Mouse (Mus musculus) mouse trophoblast stem cell (cell line): Measurements from ENCODE around the gene Tns2.

Experiments
- in situ Hi-C, 2 experiments: fragments of 300-500 bp; cut with MseI, MboI; formaldehyde crosslinking; loops; 2 replicates in 1 of 2; 3 replicates in 1 of 2; pipeline ENCODE4 v1.15.1; 2025

Gene Tns2

GRCm38 (mm10) chr15:102091688-102092087 lies 8.5 kb upstream of the Tns2 start:
- in situ Hi-C loops = no loop called here

GRCm38 (mm10) chr15:102092222-102092621 lies 8.0 kb upstream of the Tns2 start:
- in situ Hi-C loops = no loop called here

DNA sequence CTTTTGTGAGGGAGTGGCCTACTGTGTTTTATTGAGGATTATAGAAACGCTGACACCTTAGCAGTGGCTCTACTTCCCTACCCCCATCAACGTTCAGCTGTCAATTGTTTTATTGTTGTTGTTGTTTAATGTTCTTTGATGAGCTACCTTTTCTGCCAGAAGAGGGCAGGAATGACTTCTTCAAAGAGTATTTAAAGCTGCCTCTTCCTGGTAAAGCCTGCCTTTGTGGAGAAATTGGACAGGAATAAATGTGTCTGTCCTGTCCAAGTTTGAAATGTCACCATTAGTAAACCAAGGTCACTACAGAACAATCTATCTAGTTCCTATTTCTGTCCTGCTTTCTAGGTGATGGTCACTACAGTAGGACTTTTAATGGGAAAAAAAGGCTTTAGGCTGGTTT lies 6.1 kb upstream of the Tns2 start:
- in situ Hi-C loops = no loop called here

GRCm38 (mm10) chr15:102094988-102095387 lies 5.2 kb upstream of the Tns2 start:
- in situ Hi-C loops = no loop called here

- in situ Hi-C loops = no loop called here
These were observed 2.9 kb upstream of the Tns2 start for GRCm38 (mm10) chr15:102097147-102097915.

DNA sequence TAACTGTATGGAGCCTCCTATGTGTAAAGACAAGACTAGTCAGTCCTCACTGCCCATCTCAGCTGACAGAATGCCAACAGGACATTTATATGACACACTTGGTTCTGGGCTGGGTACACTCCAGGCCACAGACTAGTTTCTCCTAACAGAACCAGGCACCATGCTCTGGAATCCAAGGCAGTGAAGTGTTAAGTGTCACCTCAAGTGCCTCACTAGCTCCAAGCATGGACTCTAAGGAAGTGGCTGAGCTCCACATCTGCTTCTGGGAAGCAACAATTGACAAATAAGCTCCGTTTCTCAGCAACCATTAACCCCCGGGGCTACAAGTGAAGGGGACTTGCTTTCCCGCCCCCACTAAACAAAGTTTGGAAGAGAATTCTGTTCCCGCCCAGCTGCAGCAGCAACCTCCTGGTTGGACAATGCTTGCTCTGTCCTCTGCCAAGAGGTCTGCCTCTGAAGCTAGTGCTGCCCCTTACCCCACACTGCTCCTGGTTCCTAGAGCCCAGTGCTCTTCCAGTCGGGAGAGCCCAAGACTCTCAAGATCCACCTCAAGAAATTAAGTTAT lies 2.1 kb upstream of the Tns2 start:
- in situ Hi-C loops = no loop called here

GRCm38 (mm10) chr15:102099260-102099659 lies 953 bp upstream of the Tns2 start:
- in situ Hi-C loops = no loop called here

GRCm38 (mm10) chr15:102099771-102100160 lies 447 bp upstream of the Tns2 start:
- in situ Hi-C loops = no loop called here

- in situ Hi-C loops = no loop called here
These were observed 921 bp downstream of the Tns2 start for GRCm38 (mm10) chr15:102100996-102101671.

- in situ Hi-C loops = no loop called here
These were observed 1.7 kb downstream of the Tns2 start for GRCm38 (mm10) chr15:102101672-102102541.

DNA sequence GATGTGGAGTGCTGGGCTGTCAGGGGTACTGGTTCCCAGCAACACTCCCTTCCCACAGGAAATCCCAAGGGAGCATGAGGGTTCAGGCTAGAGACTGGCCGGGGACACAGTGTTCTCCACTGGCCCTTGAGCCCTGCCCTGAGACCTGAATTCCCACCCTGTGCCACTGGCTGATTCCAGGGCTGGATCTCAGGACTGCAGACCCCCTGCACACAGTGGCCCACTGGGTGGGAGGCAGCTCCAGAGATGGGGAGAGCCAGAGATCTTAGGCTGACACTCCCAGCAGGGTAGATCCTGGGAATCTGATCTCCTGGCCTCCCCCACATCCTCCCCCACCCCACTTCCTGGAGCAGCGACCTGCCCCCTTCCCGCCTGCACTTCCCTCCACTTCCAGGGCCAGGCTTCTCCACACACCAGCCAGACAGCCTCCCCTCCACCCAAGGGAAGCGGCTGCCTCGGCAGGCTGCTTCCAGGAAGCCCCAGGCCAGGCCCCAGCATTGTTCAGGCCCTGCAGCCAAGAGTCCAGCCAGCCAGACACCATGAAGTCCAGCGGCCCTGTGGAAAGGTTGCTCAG lies 2.4 kb downstream of the Tns2 start:
- in situ Hi-C loops = no loop called here

- in situ Hi-C loops = no loop called here
These were observed 3.2 kb downstream of the Tns2 start for GRCm38 (mm10) chr15:102103371-102103946.

DNA sequence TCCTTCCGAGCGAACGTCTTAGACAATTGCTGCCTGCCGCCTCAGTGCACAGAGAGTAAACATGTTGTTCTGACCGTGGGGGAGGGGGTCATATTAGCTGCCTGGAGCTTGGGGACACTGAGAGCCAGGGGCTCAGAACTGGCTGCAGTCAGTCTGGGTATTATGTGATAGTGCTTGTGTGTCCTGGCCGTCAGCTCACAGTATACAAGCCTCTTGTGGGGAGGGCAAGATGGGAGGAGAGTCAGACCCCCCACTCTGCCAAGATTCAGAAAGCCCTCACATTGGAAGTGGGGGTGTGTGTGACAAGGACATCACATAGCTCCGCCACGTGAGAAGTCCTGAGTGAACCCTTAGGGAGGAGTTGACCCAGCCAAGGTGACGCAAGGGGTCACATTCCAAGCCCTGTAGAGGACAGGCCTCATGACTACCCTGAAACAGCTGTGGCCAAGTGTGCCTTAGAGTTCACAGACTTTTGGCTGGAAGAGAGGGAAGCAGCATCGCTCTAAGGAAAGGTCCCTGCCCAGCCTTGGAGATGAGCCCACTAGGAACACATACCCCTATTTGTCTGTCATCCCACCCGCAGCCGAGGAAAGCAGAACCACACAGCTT lies 3.8 kb downstream of the Tns2 start:
- in situ Hi-C loops = no loop called here

DNA sequence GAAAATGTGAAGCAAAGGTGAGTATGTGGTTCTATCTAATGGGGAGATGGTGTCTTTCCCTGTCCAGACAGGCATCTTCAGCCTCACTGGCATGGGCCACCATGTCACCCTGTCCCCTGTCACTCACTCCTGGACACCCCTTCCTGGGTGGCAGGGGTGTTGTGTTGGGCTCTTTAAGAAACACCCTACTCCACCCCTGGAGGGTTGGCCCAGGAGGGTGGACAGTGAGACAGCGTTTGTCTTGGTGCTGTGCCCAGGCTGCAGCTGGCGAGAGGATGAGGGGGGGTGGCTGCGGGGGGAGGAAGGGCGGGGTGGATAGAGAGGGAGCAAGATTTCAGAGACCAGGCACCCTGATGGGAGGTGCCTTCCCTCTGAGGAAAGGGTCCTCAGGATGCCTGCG lies 5.1 kb downstream of the Tns2 start:
- in situ Hi-C loops = no loop called here

DNA sequence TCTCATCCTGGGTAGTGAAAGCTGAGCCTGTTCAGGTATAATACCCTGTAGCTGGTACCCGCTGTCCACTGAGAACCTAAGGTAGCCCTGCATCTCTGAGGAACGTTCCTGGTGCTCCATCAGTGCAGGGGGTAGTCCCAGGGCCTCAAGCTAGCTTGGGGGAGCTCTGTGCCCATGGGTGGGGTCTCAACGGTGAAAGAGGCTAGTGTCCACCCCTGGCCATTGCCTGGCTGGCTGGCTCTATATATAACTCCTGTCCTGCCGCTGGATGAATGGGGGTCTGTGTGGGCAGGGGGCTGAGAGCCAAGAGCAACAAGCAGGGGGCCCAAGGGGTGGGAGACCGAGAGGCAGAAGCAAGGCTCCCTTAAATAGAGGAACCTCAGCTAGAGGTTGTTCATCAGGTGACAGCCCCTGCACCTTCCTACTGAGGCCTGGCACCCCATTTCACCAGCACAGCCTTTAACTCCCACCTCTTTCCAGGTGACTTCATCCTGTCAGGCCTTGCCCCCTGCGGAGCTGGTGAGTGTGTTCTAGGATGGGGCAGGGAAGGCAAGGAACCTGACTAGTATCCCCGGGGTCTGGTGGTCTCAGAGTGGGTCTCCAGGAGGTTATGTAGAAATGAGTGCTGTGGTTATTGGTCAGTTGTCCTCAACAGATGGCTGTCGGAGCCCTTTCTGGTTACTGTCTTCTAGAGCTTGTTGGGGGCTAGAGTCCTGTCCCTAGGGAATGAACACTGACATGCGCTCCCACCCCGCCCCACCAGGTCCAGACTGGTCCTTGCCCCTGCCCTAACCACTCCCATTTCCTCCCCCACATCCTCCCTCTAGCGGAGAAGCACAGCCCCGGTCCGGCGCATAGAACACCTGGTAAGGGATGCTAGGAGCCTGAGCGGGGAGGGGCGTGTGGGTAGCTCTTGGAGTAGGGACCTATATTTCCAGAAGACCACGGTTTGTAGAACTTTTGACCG lies 5.8 kb downstream of the Tns2 start:
- in situ Hi-C loops = no loop called here

- in situ Hi-C loops = no loop called here
These were observed 6.7 kb downstream of the Tns2 start for GRCm38 (mm10) chr15:102106754-102107456.

DNA sequence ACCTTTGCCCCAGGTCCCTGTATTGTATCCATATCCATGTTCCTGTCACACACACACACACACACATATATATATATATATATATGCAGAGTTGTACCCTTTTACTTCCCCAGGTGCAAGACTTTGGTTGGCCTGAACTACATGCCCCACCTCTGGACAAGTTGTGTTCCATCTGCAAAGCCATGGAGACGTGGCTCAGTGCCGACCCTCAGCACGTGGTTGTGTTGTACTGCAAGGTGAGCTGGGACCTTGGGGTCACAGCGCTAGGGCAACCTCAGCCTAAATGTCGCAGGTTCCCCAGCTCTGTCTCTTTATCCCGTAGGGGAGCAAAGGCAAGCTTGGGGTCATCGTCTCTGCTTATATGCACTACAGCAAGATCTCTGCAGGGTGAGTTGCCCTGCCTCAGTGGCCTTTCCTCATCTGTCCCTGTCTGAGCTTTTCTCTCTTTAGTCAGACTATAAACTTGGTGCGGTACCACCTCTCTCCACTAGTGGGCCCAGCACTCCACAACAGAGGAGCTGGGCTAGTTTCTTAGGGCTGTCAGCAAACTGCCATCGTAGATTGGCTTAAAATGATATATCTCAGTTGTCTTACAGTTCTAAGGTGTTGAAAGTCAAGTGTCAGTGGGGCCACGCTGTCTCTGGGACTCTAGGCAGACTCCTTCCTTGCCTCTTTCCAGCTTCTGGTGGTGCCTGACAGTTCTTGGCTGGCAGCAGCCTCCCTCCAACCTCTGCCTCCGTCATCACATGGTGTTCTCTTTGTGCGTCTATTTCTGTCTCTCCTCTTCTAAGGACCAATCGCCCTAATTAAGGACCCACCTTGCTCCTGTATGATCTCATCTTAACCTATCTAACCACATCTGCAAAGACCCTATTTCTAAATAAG lies 7.7 kb downstream of the Tns2 start:
- in situ Hi-C loops = no loop called here
